In genomic region chr5:113354311-113354710, GRCm38 (mm10) we compare ENCODE assay signal across 13 mouse cellular contexts. TPM values are rescaled to one million over a fixed set of nuclear protein-coding genes. Genes with fewer than 3 reads are reported as not detected.
DNase-seq lines count a peak whose midpoint lies in the region; ATAC-seq and TF ChIP-seq lines count a peak whose summit lies in the region.
"Had no signal": no experiment of that assay in that cellular context is flagged by ENCODE, and none has a peak within 500 bp of the region (broad histone marks: within the 10 kb centered on the region; RNA-seq: fewer than 3 reads in every experiment).

No protein-coding gene starts in this region.

- ATAC-seq in intestine, embryonic 14.5 days (replicated peaks; ENCODE audit: low FRiP score, low TSS enrichment, low read depth), result no peak
- no peak for ATAC-seq in intestine, postnatal 0 days
- ATAC-seq in liver, embryonic 12.5 days, result no peak

- no peak for TF ChIP-seq POLR2A in ES-Bruce4 (IDR thresholded peaks at IDR 0.05; ENCODE audit: insufficient read depth, low read length)

- no peak for DNase-seq in intestine, embryonic 14.5 days (ENCODE audit: low spot score)
- DNase-seq in frontal cortex, adult 2 months (ENCODE audit: extremely low spot score in 1 of 2, low spot score in 1 of 2), result peak; percentile 60 to 84
- DNase-seq in left cerebral cortex, postnatal 14 days (ENCODE audit: low spot score in 2 of 2), result peak; percentile 69 to 74
- DNase-seq in spleen, adult 12 weeks (ENCODE audit: low spot score), result no peak
- no peak for DNase-seq in gastrocnemius, adult 18-20 months (ENCODE audit: low spot score)
- DNase-seq: retina, postnatal 1 day; thymus, adult 2 months had no signal

- no peak overlapping the region for H3K4me3 ChIP-seq in intestine, embryonic 14.5 days (ENCODE audit: low read depth, low read length)
- H3K4me3 ChIP-seq in intestine, postnatal 0 days (ENCODE audit: low read depth, low read length), result no peak overlapping the region
- peak overlapping the region; percentile 47 for H3K4me3 ChIP-seq in ES-Bruce4 (ENCODE audit: low read depth, low read length)
- no peak overlapping the region for H3K4me3 ChIP-seq in liver, embryonic 12.5 days
- H3K4me3 ChIP-seq: midbrain, embryonic 12.5 days had no signal

- 41% methylated on average over 16 of the region's 16 CpGs for WGBS in intestine, embryonic 14.5 days
- WGBS in intestine, postnatal 0 days, result 42% methylated on average over 16 of the region's 16 CpGs
- WGBS in liver, embryonic 12.5 days (ENCODE audit: insufficient replicate concordance), result 30% methylated on average over 16 of the region's 16 CpGs

- TF ChIP-seq CTCF in intestine, postnatal 0 days (IDR thresholded peaks at IDR 0.05; ENCODE audit: low read depth), result no peak
- TF ChIP-seq CTCF in ES-Bruce4 (IDR thresholded peaks at IDR 0.05; ENCODE audit: low read depth, low read length), result no peak

- H3K27me3 ChIP-seq in intestine, embryonic 14.5 days (replicated peaks; ENCODE audit: control insufficient read depth, insufficient read depth, low read length), result peaks cover 8% of the 10 kb centered on the region
- H3K27me3 ChIP-seq in intestine, postnatal 0 days (replicated peaks; ENCODE audit: control insufficient read depth, insufficient read depth, low read length), result 0 out of 2 replicates have a peak, but pooled peaks cover 2% of the 10 kb centered on the region
- H3K27me3 ChIP-seq in ES-Bruce4 (ENCODE audit: control insufficient read depth, insufficient read depth, low read length, poor library complexity, severe bottlenecking), result no peaks in the 10 kb centered on the region
- peaks cover 64% of the 10 kb centered on the region for H3K27me3 ChIP-seq in liver, embryonic 12.5 days (replicated peaks)

- no peak overlapping the region for H3K9ac ChIP-seq in intestine, embryonic 14.5 days (ENCODE audit: low read length)
- H3K9ac ChIP-seq in intestine, postnatal 0 days (ENCODE audit: low read depth, low read length), result no peak overlapping the region
- peak overlapping the region; percentile 39; the same call in 1 of the 2 replicates for H3K9ac ChIP-seq in ES-Bruce4 (ENCODE audit: low read depth, poor library complexity, severe bottlenecking)
- no peak overlapping the region for H3K9ac ChIP-seq in liver, embryonic 12.5 days
- H3K9ac ChIP-seq: liver, embryonic 14.5 days; midbrain, embryonic 12.5 days had no signal

- no peak for TF ChIP-seq EP300 in ES-Bruce4 (IDR thresholded peaks at IDR 0.05; ENCODE audit: insufficient read depth, low read depth, low read length)

- no peaks in the 10 kb centered on the region for H3K9me3 ChIP-seq in intestine, embryonic 14.5 days (ENCODE audit: control insufficient read depth, low read length)
- no peaks in the 10 kb centered on the region for H3K9me3 ChIP-seq in intestine, postnatal 0 days (ENCODE audit: control insufficient read depth)
- no peaks in the 10 kb centered on the region for H3K9me3 ChIP-seq in ES-Bruce4 (replicated peaks; ENCODE audit: control insufficient read depth, insufficient read depth, low read length, poor library complexity, severe bottlenecking)
- no peaks in the 10 kb centered on the region for H3K9me3 ChIP-seq in liver, embryonic 12.5 days (replicated peaks)
- H3K9me3 ChIP-seq: midbrain, embryonic 12.5 days had no signal

- no peaks in the 10 kb centered on the region for H3K36me3 ChIP-seq in intestine, embryonic 14.5 days (ENCODE audit: control insufficient read depth, insufficient read depth, low read length)
- H3K36me3 ChIP-seq in intestine, postnatal 0 days (ENCODE audit: control insufficient read depth, insufficient read depth), result no peaks in the 10 kb centered on the region
- no peaks in the 10 kb centered on the region for H3K36me3 ChIP-seq in ES-Bruce4 (ENCODE audit: control insufficient read depth, insufficient read depth, low read length, poor library complexity, severe bottlenecking)
- no peaks in the 10 kb centered on the region for H3K36me3 ChIP-seq in liver, embryonic 12.5 days
- H3K36me3 ChIP-seq: midbrain, embryonic 12.5 days had no signal

- intact Hi-C loops in left cerebral cortex, postnatal 14 days (cut with DNase I), result no loop called here

- H3K27ac ChIP-seq in intestine, embryonic 14.5 days (ENCODE audit: low read depth), result no peak overlapping the region
- no peak overlapping the region for H3K27ac ChIP-seq in intestine, postnatal 0 days (ENCODE audit: low read depth, low read length)
- no peak overlapping the region for H3K27ac ChIP-seq in ES-Bruce4 (ENCODE audit: insufficient read depth, low read length)
- H3K27ac ChIP-seq in liver, embryonic 12.5 days, result no peak overlapping the region
- H3K27ac ChIP-seq: liver, embryonic 14.5 days; midbrain, embryonic 12.5 days had no signal

- H3K4me2 ChIP-seq in intestine, embryonic 14.5 days (ENCODE audit: low read length), result 0 out of 2 replicates have a peak overlapping the region, but pooled peaks have one; percentile 6
- H3K4me2 ChIP-seq in intestine, postnatal 0 days (replicated peaks; ENCODE audit: low read depth), result no peak overlapping the region
- no peak overlapping the region for H3K4me2 ChIP-seq in liver, embryonic 12.5 days
- H3K4me2 ChIP-seq: midbrain, embryonic 12.5 days had no signal

- H3K4me1 ChIP-seq in intestine, embryonic 14.5 days (replicated peaks; ENCODE audit: control insufficient read depth, insufficient read depth, low read length), result peaks cover 3% of the 10 kb centered on the region; the same call in 1 of the 2 replicates
- no peaks in the 10 kb centered on the region for H3K4me1 ChIP-seq in intestine, postnatal 0 days (replicated peaks; ENCODE audit: control insufficient read depth, insufficient read depth, low read length)
- peaks cover 8% of the 10 kb centered on the region for H3K4me1 ChIP-seq in ES-Bruce4 (ENCODE audit: control insufficient read depth, insufficient read depth, low read length)
- no peaks in the 10 kb centered on the region for H3K4me1 ChIP-seq in liver, embryonic 12.5 days

RNA-seq across cellular contexts. Expression of gene Aym1, which starts 2.8 kb away (rescaled TPM):
- polyA plus RNA-seq in intestine, embryonic 14.5 days (2014; fragmentation: Nextera tagmentation; extraction: Ambion mirVana), result not detected in 2 replicates
- not detected in 2 replicates for polyA plus RNA-seq in intestine, postnatal 0 days (2015; fragmentation: Nextera tagmentation; extraction: Ambion mirVana)
- polyA plus RNA-seq in ES-Bruce4 (2011; ENCODE audit: insufficient read depth, insufficient read length, low read depth, missing spikeins), result not detected in 2 replicates
- not detected in 2 replicates for polyA plus RNA-seq in frontal cortex, adult 2 months (2012; rRNA removed)
- not detected for total RNA-seq in left cerebral cortex, postnatal 14 days (2021)
- polyA plus RNA-seq in liver, embryonic 12.5 days (2016; fragmentation: Nextera tagmentation; extraction: Ambion mirVana), result not detected in 2 replicates
- not detected for total RNA-seq in gastrocnemius, adult 18-20 months (2021)
- polyA plus RNA-seq: gonadal fat pad, adult 2 months; liver, embryonic 14.5 days; midbrain, embryonic 12.5 days; thymus, adult 2 months had no signal

RNA-seq across cellular contexts. Expression of gene Sgsm1, which starts 43.7 kb away (rescaled TPM):
- 8.8 and 10.0 TPM in 2 replicates for polyA plus RNA-seq in intestine, embryonic 14.5 days (2014; fragmentation: Nextera tagmentation; extraction: Ambion mirVana)
- polyA plus RNA-seq in intestine, postnatal 0 days (2015; fragmentation: Nextera tagmentation; extraction: Ambion mirVana), result 4.0 TPM in 2 replicates
- polyA plus RNA-seq in ES-Bruce4 (2011; ENCODE audit: insufficient read depth, insufficient read length, low read depth, missing spikeins), result 11.7 and 12.6 TPM in 2 replicates
- 66.4 and 69.8 TPM in 2 replicates for polyA plus RNA-seq in frontal cortex, adult 2 months (2012; rRNA removed)
- total RNA-seq in left cerebral cortex, postnatal 14 days (2021), result 100 to 1,000 TPM; 100 to 110 TPM
- polyA plus RNA-seq in liver, embryonic 12.5 days (2016; fragmentation: Nextera tagmentation; extraction: Ambion mirVana), result 2.8 and 2.9 TPM in 2 replicates
- total RNA-seq in gastrocnemius, adult 18-20 months (2021), result under 1 TPM; 0.38 to 0.39 TPM

Comparison
In these comparisons a context has a peak if more than half of its experiments do, and no peak if none do; other contexts are left out.
1. DNase-seq: peak in frontal cortex, adult 2 months (2 of 2) and left cerebral cortex, postnatal 14 days (2 of 2); none in intestine, embryonic 14.5 days (single experiment), spleen, adult 12 weeks (single experiment) and gastrocnemius, adult 18-20 months (single experiment).